Comparison of ENCODE assay signal across 17 mouse cellular contexts in genomic region chr6:52411302-52411701, GRCm38 (mm10).
DNase-seq lines count a peak whose midpoint lies in the region; ATAC-seq and TF ChIP-seq lines count a peak whose summit lies in the region.
"Had no signal": no experiment of that assay in that cellular context is flagged by ENCODE, and none has a peak within 500 bp of the region (broad histone marks: within the 10 kb centered on the region; RNA-seq: fewer than 3 reads in every experiment).

No protein-coding gene starts in this region.

- peak overlapping the region; percentile 13; the same call in 1 of the 2 replicates for H3K27ac ChIP-seq in embryonic facial prominence, embryonic 13.5 days
- H3K27ac ChIP-seq in embryonic facial prominence, embryonic 10.5 days (replicated peaks), result no peak overlapping the region
- peak overlapping the region; percentile 47; the same call in 1 of the 2 replicates for H3K27ac ChIP-seq in kidney, embryonic 15.5 days
- no peak overlapping the region for H3K27ac ChIP-seq in kidney, adult 2 months (ENCODE audit: insufficient read depth, low read depth, low read length)
- H3K27ac ChIP-seq in embryonic facial prominence, embryonic 15.5 days (replicated peaks), result peak overlapping the region; percentile 41
- H3K27ac ChIP-seq in forebrain, embryonic 14.5 days (ENCODE audit: low read depth, low read length), result no peak overlapping the region
- H3K27ac ChIP-seq: forebrain, embryonic 10.5 days; kidney, postnatal 0 days; macrophage; midbrain, embryonic 10.5 days; stomach, embryonic 15.5 days had no signal

- no peak for TF ChIP-seq POLR2A in kidney, adult 2 months (IDR thresholded peaks at IDR 0.05; ENCODE audit: low read depth, low read length)

- DNase-seq in embryonic facial prominence, embryonic 10.5 days (ENCODE audit: low spot score), result no peak
- DNase-seq in kidney, adult 2 months, result no peak
- peak; percentile 17 for DNase-seq in 3T3-L1 (ENCODE audit: low read depth, low spot score)
- no peak for DNase-seq in forebrain, embryonic 14.5 days (ENCODE audit: low spot score)
- DNase-seq in urinary bladder, postnatal 14 days (ENCODE audit: low spot score), result no peak
- DNase-seq: cerebellum, adult 8-10 months; heart, adult 18-20 months; liver; right cerebral cortex, postnatal 25 days had no signal

- H3K4me1 ChIP-seq in embryonic facial prominence, embryonic 13.5 days, result peaks cover 10% of the 10 kb centered on the region; the same call in 1 of the 2 replicates
- peaks cover 3% of the 10 kb centered on the region; the same call in 1 of the 2 replicates for H3K4me1 ChIP-seq in embryonic facial prominence, embryonic 10.5 days
- H3K4me1 ChIP-seq in kidney, embryonic 15.5 days, result peaks cover 7% of the 10 kb centered on the region; the same call in 1 of the 2 replicates
- H3K4me1 ChIP-seq in kidney, adult 2 months (ENCODE audit: control insufficient read depth, insufficient read depth, low read length), result no peaks in the 10 kb centered on the region
- 0 out of 2 replicates have a peak, but pooled peaks cover 6% of the 10 kb centered on the region for H3K4me1 ChIP-seq in embryonic facial prominence, embryonic 15.5 days
- H3K4me1 ChIP-seq in forebrain, embryonic 14.5 days (ENCODE audit: control insufficient read depth, insufficient read depth, low read length), result peaks cover under 1% of the 10 kb centered on the region
- H3K4me1 ChIP-seq: midbrain, embryonic 10.5 days had no signal

- TF ChIP-seq CTCF in kidney, adult 2 months (conservative IDR thresholded peaks at IDR 0.05; ENCODE audit: insufficient read depth, insufficient read length, low read depth, low read length), result no peak

- no peak overlapping the region for H3K9ac ChIP-seq in embryonic facial prominence, embryonic 13.5 days
- no peak overlapping the region for H3K9ac ChIP-seq in kidney, embryonic 15.5 days
- H3K9ac ChIP-seq in embryonic facial prominence, embryonic 15.5 days, result no peak overlapping the region
- H3K9ac ChIP-seq in forebrain, embryonic 14.5 days (ENCODE audit: low read length), result no peak overlapping the region
- H3K9ac ChIP-seq: stomach, embryonic 15.5 days had no signal

- no peaks in the 10 kb centered on the region for H3K36me3 ChIP-seq in embryonic facial prominence, embryonic 13.5 days
- no peaks in the 10 kb centered on the region for H3K36me3 ChIP-seq in embryonic facial prominence, embryonic 10.5 days (replicated peaks)
- no peaks in the 10 kb centered on the region for H3K36me3 ChIP-seq in kidney, embryonic 15.5 days
- no peaks in the 10 kb centered on the region for H3K36me3 ChIP-seq in kidney, adult 2 months (ENCODE audit: control insufficient read depth, insufficient read depth, low read length)
- H3K36me3 ChIP-seq in embryonic facial prominence, embryonic 15.5 days, result no peaks in the 10 kb centered on the region
- H3K36me3 ChIP-seq in forebrain, embryonic 14.5 days (ENCODE audit: control insufficient read depth, insufficient read depth, low read length), result no peaks in the 10 kb centered on the region
- H3K36me3 ChIP-seq: forebrain, embryonic 10.5 days; midbrain, embryonic 10.5 days; stomach, embryonic 15.5 days had no signal

- H3K4me2 ChIP-seq in embryonic facial prominence, embryonic 13.5 days, result no peak overlapping the region
- no peak overlapping the region for H3K4me2 ChIP-seq in kidney, embryonic 15.5 days
- H3K4me2 ChIP-seq in embryonic facial prominence, embryonic 15.5 days (replicated peaks), result no peak overlapping the region
- H3K4me2 ChIP-seq in forebrain, embryonic 14.5 days (ENCODE audit: low read length), result no peak overlapping the region
- H3K4me2 ChIP-seq: stomach, embryonic 15.5 days had no signal

- no peaks in the 10 kb centered on the region for H3K9me3 ChIP-seq in embryonic facial prominence, embryonic 13.5 days
- no peaks in the 10 kb centered on the region for H3K9me3 ChIP-seq in embryonic facial prominence, embryonic 10.5 days
- no peaks in the 10 kb centered on the region for H3K9me3 ChIP-seq in kidney, embryonic 15.5 days (replicated peaks)
- H3K9me3 ChIP-seq in embryonic facial prominence, embryonic 15.5 days (replicated peaks), result no peaks in the 10 kb centered on the region
- H3K9me3 ChIP-seq in forebrain, embryonic 14.5 days (replicated peaks; ENCODE audit: control insufficient read depth, low read length), result no peaks in the 10 kb centered on the region
- H3K9me3 ChIP-seq: forebrain, embryonic 10.5 days; midbrain, embryonic 10.5 days; stomach, embryonic 15.5 days had no signal

- no peaks in the 10 kb centered on the region for H3K27me3 ChIP-seq in embryonic facial prominence, embryonic 13.5 days
- H3K27me3 ChIP-seq in embryonic facial prominence, embryonic 10.5 days (replicated peaks; ENCODE audit: low read depth, poor library complexity, severe bottlenecking), result no peaks in the 10 kb centered on the region; the same call in 1 of the 2 replicates
- no peaks in the 10 kb centered on the region for H3K27me3 ChIP-seq in kidney, embryonic 15.5 days
- H3K27me3 ChIP-seq in kidney, adult 2 months (replicated peaks; ENCODE audit: control insufficient read depth, insufficient read depth, low read length), result 0 out of 2 replicates have a peak, but pooled peaks cover 2% of the 10 kb centered on the region
- H3K27me3 ChIP-seq in embryonic facial prominence, embryonic 15.5 days, result no peaks in the 10 kb centered on the region
- no peaks in the 10 kb centered on the region for H3K27me3 ChIP-seq in forebrain, embryonic 14.5 days (replicated peaks; ENCODE audit: control insufficient read depth, insufficient read depth, low read length)
- H3K27me3 ChIP-seq: stomach, embryonic 15.5 days had no signal

- no peak for ATAC-seq in embryonic facial prominence, embryonic 13.5 days (ENCODE audit: insufficient number of reproducible peaks, insufficient read depth, low FRiP score, low TSS enrichment, low read depth)
- ATAC-seq in kidney, embryonic 15.5 days (replicated peaks; ENCODE audit: low FRiP score), result no peak
- no peak for ATAC-seq in embryonic facial prominence, embryonic 15.5 days (ENCODE audit: insufficient number of reproducible peaks, low FRiP score, low TSS enrichment, low read depth)
- no peak for ATAC-seq in forebrain, embryonic 14.5 days

- WGBS in embryonic facial prominence, embryonic 13.5 days, result 68% methylated on average over 2 of the region's 2 CpGs
- 92% methylated on average over 2 of the region's 2 CpGs for WGBS in embryonic facial prominence, embryonic 10.5 days
- WGBS in kidney, embryonic 15.5 days, result 89% methylated on average over 2 of the region's 2 CpGs
- WGBS in kidney, adult 2 months, result 98% methylated on average over 2 of the region's 2 CpGs
- 57% methylated on average over 2 of the region's 2 CpGs for WGBS in embryonic facial prominence, embryonic 15.5 days
- WGBS in forebrain, embryonic 14.5 days, result 95% methylated on average over 2 of the region's 2 CpGs

- no peak overlapping the region for H3K4me3 ChIP-seq in embryonic facial prominence, embryonic 13.5 days
- H3K4me3 ChIP-seq in embryonic facial prominence, embryonic 10.5 days, result no peak overlapping the region
- H3K4me3 ChIP-seq in kidney, embryonic 15.5 days (replicated peaks), result no peak overlapping the region
- no peak overlapping the region for H3K4me3 ChIP-seq in kidney, adult 2 months (ENCODE audit: insufficient read depth, low read depth, low read length)
- no peak overlapping the region for H3K4me3 ChIP-seq in embryonic facial prominence, embryonic 15.5 days (replicated peaks)
- H3K4me3 ChIP-seq in forebrain, embryonic 14.5 days (ENCODE audit: low read depth, low read length), result no peak overlapping the region
- H3K4me3 ChIP-seq: forebrain, embryonic 10.5 days; midbrain, embryonic 10.5 days; stomach, embryonic 15.5 days had no signal

Comparison
In these comparisons a context has a peak if more than half of its experiments do, and no peak if none do; other contexts are left out.
1. H3K27ac ChIP-seq: peak in embryonic facial prominence, embryonic 13.5 days (single experiment), kidney, embryonic 15.5 days (single experiment) and embryonic facial prominence, embryonic 15.5 days (single experiment); none in embryonic facial prominence, embryonic 10.5 days (single experiment), kidney, adult 2 months (single experiment) and forebrain, embryonic 14.5 days (single experiment).